Mouse (Mus musculus) kidney, postnatal 25 days (tissue): Measurements from ENCODE around the gene 4930453N24Rik.

Source experiments
- DNase-seq, 2 experiments: peaks; one replicate each; pipeline ENCODE4 v3.0.0; 2021; ENCODE audit warnings: mixed read lengths in 2 of 2

The 4930453N24Rik gene

GRCm38 (mm10) chr16:64770521-64771430 is at the start of gene 4930453N24Rik:
Gene 4930453N24Rik (minus strand): TSS chr16:64771161.
- peak; percentile 89 to 94 for DNase-seq

DNA sequence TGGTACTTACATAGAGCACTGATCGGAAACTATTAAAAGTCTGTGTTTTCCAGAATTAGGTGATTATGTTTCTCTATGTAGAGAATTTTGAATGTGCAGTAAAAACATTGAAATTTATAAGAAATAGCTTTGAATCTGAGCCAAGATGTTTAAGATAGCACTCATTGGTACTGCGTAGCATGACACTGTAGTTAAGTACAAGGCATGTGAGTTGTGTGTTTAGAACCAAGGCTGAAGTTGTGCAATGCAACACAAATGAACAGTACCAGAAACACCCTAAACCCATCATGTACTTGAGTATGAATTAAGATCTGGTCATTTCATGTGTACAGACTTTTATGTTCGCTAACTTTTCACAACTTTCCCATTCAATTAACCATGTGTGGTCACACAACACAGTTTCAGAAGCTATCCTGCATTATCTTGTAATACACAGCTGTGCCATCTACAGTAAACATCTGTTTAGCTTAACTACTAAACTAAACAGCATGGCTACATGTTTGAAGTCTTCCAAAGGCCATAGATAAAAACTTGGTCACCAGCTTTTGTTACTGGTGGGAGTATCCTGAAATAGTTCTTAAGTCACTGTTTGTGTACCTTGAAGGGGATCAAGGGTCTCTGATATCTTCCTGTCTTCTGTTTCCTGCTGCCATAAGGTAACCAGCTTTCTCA is 46.3 kb upstream of the 4930453N24Rik start:
- no peak for DNase-seq

DNA sequence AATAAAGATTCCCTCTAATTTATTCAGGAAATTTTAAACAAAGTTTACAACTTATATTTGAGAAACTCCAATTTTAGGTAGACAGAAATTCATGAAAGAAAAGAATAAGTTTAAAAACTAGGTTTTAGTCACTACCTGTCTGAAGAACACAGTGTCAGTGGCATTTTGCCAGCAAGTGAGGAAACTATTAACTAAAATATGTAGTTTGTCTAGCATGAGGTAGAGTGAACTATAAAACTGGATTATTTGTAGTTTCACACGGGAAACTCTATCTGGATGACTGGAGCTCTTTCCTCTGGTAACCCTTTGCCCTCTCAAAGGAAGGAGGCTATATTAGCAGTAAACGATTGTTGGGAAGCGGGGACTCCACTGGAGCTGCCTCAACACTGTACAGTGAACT is 32.1 kb upstream of the 4930453N24Rik start:
- peak in 1 of 2 experiments; percentile 46 for DNase-seq

- no peak for DNase-seq
Observed at GRCm38 (mm10) chr16:64801638-64802037, 30.7 kb upstream of the 4930453N24Rik start.

DNA sequence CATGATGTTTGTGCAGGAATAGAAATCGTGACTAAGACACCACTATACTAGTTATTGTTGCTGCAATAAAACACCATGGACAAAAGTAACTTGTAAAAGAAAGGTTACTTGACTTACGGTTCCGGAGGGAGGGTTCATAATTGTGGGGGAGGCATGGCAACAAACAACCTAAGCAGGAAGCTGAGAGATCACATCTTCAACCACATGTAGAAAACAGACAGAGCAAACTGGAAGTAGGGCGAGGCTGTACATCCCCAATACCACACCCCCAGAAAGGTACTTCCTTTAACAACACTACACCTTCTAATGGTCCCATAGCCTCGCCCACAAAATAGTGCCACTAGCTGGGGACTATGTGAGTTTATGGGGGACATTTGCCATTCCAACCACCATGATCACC is 29.4 kb upstream of the 4930453N24Rik start:
- DNase-seq: no peak

DNA sequence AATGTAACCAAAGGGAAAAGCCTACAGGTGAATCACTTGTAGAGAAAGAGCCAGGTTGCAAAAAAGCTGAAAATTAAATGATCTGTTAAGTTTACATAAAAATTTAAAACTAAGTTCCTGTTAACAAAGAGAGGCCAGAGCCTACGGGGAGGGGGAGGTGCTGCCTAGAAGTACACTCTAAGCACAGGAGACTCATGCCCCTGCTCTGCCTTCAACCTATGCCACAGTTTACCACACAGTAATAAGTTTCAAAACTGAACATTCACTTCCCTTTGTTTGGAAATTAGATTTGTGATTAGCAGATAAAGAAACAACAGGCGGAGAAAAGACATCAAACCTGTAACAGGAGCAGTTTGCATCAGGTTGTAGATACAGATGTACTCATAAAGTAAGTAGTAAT is 23.8 kb upstream of the 4930453N24Rik start:
- no peak for DNase-seq

DNA sequence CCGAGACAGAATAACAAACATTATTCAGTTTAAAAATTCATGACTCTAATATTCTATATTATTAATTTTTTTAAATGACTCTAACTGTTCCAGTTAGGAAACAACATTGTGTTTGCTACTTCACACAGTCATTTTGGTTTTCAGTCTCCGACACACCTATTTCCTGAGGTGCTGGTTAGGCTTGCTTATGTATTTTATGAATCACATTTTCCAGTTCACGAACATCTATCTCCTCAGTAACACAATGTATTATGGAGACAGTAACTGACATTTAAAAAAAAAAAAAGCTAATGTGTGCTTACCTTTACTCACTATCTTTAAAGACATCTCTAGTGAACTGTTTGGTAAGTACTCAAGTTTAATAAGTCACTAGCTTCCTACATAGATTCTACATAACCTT is 18.7 kb upstream of the 4930453N24Rik start:
- DNase-seq: no peak

- no peak for DNase-seq
Observed at GRCm38 (mm10) chr16:64775516-64775915, 4.6 kb upstream of the 4930453N24Rik start.

- DNase-seq: no peak
Observed at GRCm38 (mm10) chr16:64771431-64771818, 464 bp upstream of the 4930453N24Rik start.

DNA sequence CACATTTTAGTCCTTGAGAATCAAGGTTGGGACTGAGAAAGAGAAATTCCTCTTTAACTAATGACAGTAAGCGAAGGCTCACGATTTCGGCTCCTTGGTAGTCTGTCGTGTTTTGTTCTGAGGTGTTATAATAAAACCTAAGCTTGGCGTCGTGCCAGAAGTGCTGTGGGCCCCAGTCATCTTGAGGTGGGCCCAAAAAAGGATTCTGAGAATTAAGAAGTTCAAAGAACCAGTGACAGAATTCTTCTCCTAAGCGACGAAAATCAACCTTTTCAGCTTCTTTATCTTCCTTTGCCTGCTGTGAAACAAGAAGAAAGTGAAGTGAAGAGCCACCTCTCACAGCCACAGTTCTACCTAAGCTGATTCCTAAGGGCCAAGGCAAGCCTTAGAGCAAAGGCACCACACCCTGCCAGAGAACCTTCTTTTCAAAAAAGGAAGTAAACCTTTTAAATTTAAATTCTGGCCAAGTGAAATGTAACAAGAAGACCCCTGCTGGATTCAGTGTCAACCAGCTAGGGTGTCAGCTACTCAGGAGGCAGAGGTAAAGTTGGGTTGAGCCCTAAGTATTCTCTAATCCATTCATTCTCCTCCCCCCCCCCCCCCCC is 4.2 kb downstream of the 4930453N24Rik start:
- peak in 1 of 2 experiments; percentile 10 for DNase-seq

GRCm38 (mm10) chr16:64759245-64759626 is 11.7 kb downstream of the 4930453N24Rik start:
- no peak for DNase-seq

DNA sequence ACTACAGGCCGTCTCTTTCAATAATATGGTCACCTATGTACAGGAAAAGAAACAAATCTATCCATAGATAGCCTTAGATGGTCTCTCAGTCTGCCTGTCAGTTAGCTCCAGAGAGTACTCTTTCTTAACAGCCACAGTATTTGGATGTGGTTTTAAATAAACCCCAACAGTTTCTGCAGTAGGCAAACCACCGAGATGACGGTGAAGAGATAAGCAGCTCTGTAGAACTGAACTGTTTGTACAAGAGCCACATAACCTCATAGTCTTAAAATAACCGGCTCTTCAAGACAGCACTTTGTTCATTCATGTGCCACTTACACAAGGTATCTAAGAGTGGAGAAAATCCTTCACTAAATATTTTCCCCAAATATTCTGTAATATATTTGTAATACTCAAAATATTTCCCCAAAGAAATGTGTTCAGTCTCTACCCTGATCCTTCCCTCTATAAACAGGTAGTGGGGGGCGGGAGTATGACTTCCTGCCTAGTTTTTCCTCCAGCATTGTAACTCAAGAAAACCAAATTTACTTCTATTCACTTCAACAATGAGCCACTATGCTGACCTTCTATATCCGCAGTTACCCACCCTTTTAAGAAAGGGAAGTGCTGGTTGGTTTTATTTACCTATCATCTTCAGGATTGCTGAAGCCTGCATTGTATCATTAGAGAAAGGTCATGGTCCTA is 12.3 kb downstream of the 4930453N24Rik start:
- no peak for DNase-seq

GRCm38 (mm10) chr16:64757666-64758400 is 13.1 kb downstream of the 4930453N24Rik start:
- no peak for DNase-seq

DNA sequence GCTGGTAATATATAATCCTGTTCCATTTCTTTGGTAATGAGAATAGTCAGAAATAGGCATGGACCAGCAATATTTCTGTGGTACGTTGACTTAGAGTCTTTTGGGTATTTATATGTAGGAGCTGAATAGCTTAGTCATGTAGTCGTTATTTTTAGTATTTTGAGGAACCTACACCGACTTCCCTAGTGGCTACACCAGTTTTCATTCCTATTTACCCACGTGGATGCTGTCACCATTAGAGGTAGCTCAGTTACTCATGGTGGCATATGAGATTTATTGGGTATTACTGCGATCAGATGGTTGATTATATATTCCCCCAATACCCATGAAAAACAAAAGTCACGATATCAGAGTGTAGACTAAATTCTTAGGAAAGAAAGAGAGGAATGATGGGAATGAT is 14.6 kb downstream of the 4930453N24Rik start:
- DNase-seq: no peak

GRCm38 (mm10) chr16:64754743-64755139 is 16.2 kb downstream of the 4930453N24Rik start:
- peak in 1 of 2 experiments; percentile 13 for DNase-seq

DNA sequence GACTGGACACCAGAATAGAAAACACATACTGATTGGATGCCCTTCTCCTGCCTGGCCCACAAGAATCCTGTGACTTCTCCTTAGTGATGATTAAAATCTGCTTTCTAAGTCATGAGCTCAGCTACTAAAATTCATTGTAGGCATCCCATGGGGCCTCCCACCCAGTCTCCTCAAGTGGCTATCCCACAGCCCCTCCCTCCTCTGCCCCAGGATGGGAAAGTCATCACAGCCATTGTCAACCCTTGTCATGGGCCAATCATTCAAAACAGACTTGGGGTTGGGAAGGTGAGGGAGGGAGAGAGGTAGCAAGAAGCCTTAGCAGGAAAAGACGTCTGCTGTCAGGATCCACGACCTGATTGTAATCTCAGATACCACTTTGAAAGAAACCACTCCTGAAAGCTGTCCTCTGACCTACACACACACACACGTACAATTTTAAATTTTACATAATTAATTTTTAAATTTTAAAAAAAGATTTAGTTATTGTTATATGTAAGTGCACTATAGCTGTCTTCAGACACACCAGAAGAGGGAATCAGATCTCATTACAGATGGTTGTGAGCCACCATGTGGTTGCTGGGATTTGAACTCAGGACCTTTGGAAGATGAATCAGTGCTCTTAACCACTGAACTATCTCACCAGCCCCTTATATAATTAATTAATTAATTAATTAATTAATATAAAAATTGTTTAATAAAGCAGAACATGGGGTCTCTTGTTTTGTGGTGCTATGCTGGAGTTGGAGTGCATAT is 16.8 kb downstream of the 4930453N24Rik start:
- DNase-seq: no peak

DNA sequence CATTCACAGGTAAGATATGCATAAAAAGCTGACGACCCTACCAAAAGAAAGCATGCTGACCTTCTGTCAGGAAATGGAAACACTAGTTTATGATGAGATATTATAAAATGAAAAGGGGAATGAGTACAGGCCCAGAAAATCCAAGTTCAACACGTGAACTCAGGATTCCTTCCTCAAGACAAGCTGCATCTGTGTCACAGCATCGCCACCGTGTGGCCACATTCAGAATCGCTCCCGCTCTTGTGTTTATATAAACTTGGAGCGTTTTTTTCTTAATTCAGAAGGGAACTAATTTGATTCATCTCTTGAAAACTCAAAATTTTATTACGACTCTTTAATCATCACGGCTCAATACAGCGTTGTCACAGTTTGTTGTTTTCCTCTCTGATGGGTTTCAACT is 22.7 kb downstream of the 4930453N24Rik start:
- peak; percentile 58 to 82 for DNase-seq

DNA sequence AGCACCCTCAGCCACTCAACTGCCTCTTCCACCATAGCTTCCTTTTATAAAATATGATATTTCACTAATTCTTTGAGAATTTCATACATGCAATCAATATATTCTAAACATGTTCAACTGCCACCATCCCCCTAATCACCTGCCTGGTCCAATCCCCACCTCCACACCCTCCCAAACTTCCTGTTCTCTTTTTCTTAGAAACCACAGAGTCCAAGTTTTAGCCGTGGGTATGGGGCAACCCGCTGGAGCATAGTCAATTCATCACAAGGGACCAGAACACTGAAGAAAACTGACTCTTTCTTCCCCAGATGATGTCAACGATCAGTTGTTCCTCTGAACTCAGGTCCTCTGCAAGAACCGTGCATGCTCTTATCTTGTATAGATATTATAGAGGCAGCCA is 25.9 kb downstream of the 4930453N24Rik start:
- DNase-seq: no peak

- DNase-seq: no peak
Observed at GRCm38 (mm10) chr16:64737289-64737688, 33.7 kb downstream of the 4930453N24Rik start.

DNA sequence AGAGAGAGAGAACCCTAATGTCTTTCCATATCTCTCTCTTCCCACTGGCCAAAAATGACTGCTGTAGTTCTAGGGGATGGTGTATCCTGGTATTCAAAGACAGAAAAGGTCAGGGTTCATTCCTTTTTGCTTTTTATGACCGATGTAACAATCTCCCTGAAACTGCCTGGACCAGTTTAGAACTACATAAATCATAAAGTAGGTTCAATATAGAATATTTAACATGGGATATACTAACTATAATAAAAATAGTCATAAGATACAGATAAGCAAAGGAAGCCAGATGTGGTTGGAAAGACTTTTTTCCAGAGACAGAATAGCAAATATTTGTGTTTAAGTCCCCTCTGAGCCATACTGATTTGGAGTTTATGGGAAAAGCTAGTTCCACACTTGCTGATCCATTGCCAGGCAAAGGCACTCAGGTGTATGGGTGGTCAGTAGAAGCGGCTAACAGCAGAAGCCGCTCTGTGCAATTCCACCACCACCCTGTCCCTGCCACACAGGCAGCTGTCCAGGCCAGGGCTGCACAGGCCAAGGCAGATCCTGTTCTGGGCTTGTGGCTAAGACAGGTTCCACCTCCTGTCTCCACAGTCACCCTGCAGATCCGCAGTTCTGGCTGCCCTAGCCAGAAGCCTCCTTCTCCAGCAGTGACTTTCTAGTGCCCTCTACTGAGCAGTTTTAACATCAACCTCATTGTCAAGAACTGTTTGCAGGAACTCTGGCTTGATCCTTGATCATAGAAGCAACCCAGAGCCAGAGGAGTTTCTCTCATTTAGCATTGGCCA is 47.5 kb downstream of the 4930453N24Rik start:
- DNase-seq: peak in 1 of 2 experiments; percentile 9

DNA sequence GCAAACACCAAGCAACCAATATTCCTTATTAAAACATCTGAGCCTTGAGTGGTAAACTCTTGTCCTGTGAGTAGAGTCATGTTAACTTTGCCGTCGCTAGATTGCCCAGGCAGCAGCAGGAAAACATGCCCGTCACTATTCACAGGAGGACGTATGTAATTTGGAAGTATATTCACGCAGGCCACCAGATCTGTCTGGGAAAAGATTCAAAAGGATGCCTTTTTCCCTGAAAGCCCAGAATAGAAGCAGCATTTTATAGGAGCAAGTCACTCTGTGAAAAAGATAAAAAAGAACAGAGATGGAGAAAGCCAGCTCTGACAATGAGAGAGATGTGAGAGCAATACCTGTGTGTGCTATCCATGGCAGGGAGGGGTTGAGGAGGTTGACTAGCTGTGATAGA is 49.4 kb downstream of the 4930453N24Rik start:
- DNase-seq: no peak
